Mouse (Mus musculus): Measurements from ENCODE around the gene D430041D05Rik.

DNA sequence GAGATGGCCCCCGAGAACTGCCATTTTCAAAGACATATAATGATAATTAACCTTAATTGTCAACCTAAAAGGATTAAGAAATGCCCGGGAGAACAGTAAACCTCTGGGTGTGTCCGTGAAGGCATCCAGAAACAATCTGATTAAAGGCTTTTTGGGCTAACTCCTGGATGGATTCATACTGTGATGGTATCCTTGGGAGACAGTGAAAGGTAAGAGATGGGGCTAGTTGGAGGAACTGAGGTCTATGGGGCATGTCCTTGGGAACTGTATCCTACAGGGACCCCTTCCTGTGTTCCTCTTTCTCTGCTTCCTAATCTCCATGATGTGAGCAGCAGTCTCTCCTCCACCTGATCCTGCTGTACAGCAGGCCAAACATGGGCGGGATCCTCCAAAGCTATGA lies 38.7 kb downstream of the D430041D05Rik start:
- no peak for TF ChIP-seq NELFE (IDR thresholded peaks at IDR 0.05; ENCODE audit: low read depth, low read length)
- TF ChIP-seq CHD2 (IDR thresholded peaks at IDR 0.05; ENCODE audit: low read length) = no peak
- no peak for TF ChIP-seq POLR2A (IDR thresholded peaks at IDR 0.05; ENCODE audit: low read depth, low read length)
- TF ChIP-seq MAZ (IDR thresholded peaks at IDR 0.05; ENCODE audit: low read depth, low read length) = no peak
- no peak for TF ChIP-seq MYC (IDR thresholded peaks at IDR 0.05; ENCODE audit: low read depth, low read length)
- TF ChIP-seq USF2 (conservative IDR thresholded peaks at IDR 0.05; ENCODE audit: low read depth, low read length) = no peak
- TF ChIP-seq EP300 (IDR thresholded peaks at IDR 0.05; ENCODE audit: low read length) = no peak
- TF ChIP-seq JUN (IDR thresholded peaks at IDR 0.05; ENCODE audit: insufficient read depth, low read depth, low read length) = no peak
- TF ChIP-seq ZMIZ1 (IDR thresholded peaks at IDR 0.05; ENCODE audit: low read depth, low read length) = no peak
- no peak for TF ChIP-seq TBP (conservative IDR thresholded peaks at IDR 0.05; ENCODE audit: low read depth, low read length)
- no peak for TF ChIP-seq MAX (IDR thresholded peaks at IDR 0.05; ENCODE audit: low read length)
- TF ChIP-seq ZNF384 (IDR thresholded peaks at IDR 0.05; ENCODE audit: low read depth, low read length) = no peak
- TF ChIP-seq CTCF (conservative IDR thresholded peaks at IDR 0.05 in 1 of 2, IDR thresholded peaks at IDR 0.05 in 1 of 2; ENCODE audit: low read depth in 2 of 2, low read length in 2 of 2) = no peak
- no peak for TF ChIP-seq RAD21 (IDR thresholded peaks at IDR 0.05; ENCODE audit: low read depth, low read length)
